Mouse (Mus musculus): ENCODE measurements around the gene Zfp362. TPM values are rescaled to one million over a fixed set of nuclear protein-coding genes. Genes with fewer than 3 reads are reported as not detected.

The Zfp362 gene
- polyA plus RNA-seq, 1 experiment from 2014 or later: 40.1 TPM

- no peak overlapping the region for H3K9ac ChIP-seq
- H3K4me3 ChIP-seq: no peak overlapping the region
- WGBS: 63% methylated on average over 5 of the region's 5 CpGs
- no peak overlapping the region for H3K27ac ChIP-seq
- H3K36me3 ChIP-seq (replicated peaks): peaks cover 57% of the 10 kb centered on the region
- ATAC-seq (replicated peaks): no peak
- H3K4me1 ChIP-seq: no peaks in the 10 kb centered on the region; the same call in 1 of the 2 replicates
- no peaks in the 10 kb centered on the region for H3K9me3 ChIP-seq
- H3K4me2 ChIP-seq: no peak overlapping the region
- H3K27me3 ChIP-seq (replicated peaks): no peaks in the 10 kb centered on the region
Observed at GRCm38 (mm10) chr4:128751006-128751405, 54.8 kb downstream of the Zfp362 start.

- 89% methylated on average over 7 of the region's 7 CpGs for WGBS
- no peaks in the 10 kb centered on the region for H3K4me1 ChIP-seq
- no peak overlapping the region for H3K27ac ChIP-seq
- peaks cover 76% of the 10 kb centered on the region for H3K36me3 ChIP-seq (replicated peaks)
- no peak for ATAC-seq (replicated peaks)
- no peak overlapping the region for H3K4me3 ChIP-seq
- H3K9ac ChIP-seq: no peak overlapping the region
- H3K9me3 ChIP-seq: no peaks in the 10 kb centered on the region
- H3K27me3 ChIP-seq (replicated peaks): no peaks in the 10 kb centered on the region
- H3K4me2 ChIP-seq: no peak overlapping the region
Observed at GRCm38 (mm10) chr4:128748309-128748708, 57.5 kb downstream of the Zfp362 start.

GRCm38 (mm10) chr4:128747614-128748270 lies 58.1 kb downstream of the Zfp362 start:
- 77% methylated on average over 22 of the region's 22 CpGs for WGBS
- Histone ChIP-seq H3K9ac (no peak overlapping the region), H3K27ac (no peak overlapping the region)

GRCm38 (mm10) chr4:128745160-128745559 lies 60.7 kb downstream of the Zfp362 start:
- Histone ChIP-seq H3K27ac (no peak overlapping the region), H3K4me2 (no peak overlapping the region), H3K4me3 (no peak overlapping the region), H3K27me3 (replicated peaks) (no peaks in the 10 kb centered on the region), H3K9me3 (no peaks in the 10 kb centered on the region), H3K9ac (no peak overlapping the region), H3K36me3 (replicated peaks) (peaks cover 57% of the 10 kb centered on the region), H3K4me1 (peaks cover 13% of the 10 kb centered on the region)
- ATAC-seq (replicated peaks): no peak
- 92% methylated on average over 8 of the region's 8 CpGs for WGBS

More at GRCm38 (mm10) chr4:128747614-128748270, 58.1 kb downstream of the Zfp362 start:
- no peaks in the 10 kb centered on the region for H3K9me3 ChIP-seq
- no peak overlapping the region for H3K4me3 ChIP-seq
- peaks cover 2% of the 10 kb centered on the region for H3K4me1 ChIP-seq
- H3K36me3 ChIP-seq (replicated peaks): peaks cover 76% of the 10 kb centered on the region
- no peak overlapping the region for H3K4me2 ChIP-seq
- no peak for ATAC-seq (replicated peaks)
- no peaks in the 10 kb centered on the region for H3K27me3 ChIP-seq (replicated peaks)

GRCm38 (mm10) chr4:128743031-128743626 lies 62.7 kb downstream of the Zfp362 start:
- no peaks in the 10 kb centered on the region for H3K27me3 ChIP-seq (replicated peaks)
- H3K9me3 ChIP-seq: no peaks in the 10 kb centered on the region
- no peak overlapping the region for H3K4me3 ChIP-seq
- ATAC-seq (replicated peaks): no peak
- peaks cover 17% of the 10 kb centered on the region for H3K4me1 ChIP-seq
- H3K27ac ChIP-seq: no peak overlapping the region
- H3K36me3 ChIP-seq (replicated peaks): peaks cover 38% of the 10 kb centered on the region
- no peak overlapping the region for H3K9ac ChIP-seq
- no peak overlapping the region for H3K4me2 ChIP-seq
- WGBS: 68% methylated on average over 12 of the region's 12 CpGs

GRCm38 (mm10) chr4:128742379-128742970 lies 63.4 kb downstream of the Zfp362 start:
- H3K4me3 ChIP-seq: no peak overlapping the region
- ATAC-seq (replicated peaks): no peak
- peaks cover 33% of the 10 kb centered on the region for H3K36me3 ChIP-seq (replicated peaks)
- H3K27me3 ChIP-seq (replicated peaks): no peaks in the 10 kb centered on the region
- no peak overlapping the region; the same call in 1 of the 2 replicates for H3K9ac ChIP-seq
- WGBS: 42% methylated on average over 10 of the region's 10 CpGs
- no peak overlapping the region for H3K27ac ChIP-seq
- H3K4me1 ChIP-seq: peaks cover 23% of the 10 kb centered on the region
- no peak overlapping the region for H3K4me2 ChIP-seq
- H3K9me3 ChIP-seq: no peaks in the 10 kb centered on the region

GRCm38 (mm10) chr4:128741906-128742305 lies 63.9 kb downstream of the Zfp362 start:
- Histone ChIP-seq H3K4me1 (peaks cover 29% of the 10 kb centered on the region), H3K9me3 (no peaks in the 10 kb centered on the region), H3K4me3 (no peak overlapping the region), H3K9ac (no peak overlapping the region), H3K36me3 (replicated peaks) (peaks cover 28% of the 10 kb centered on the region), H3K27me3 (replicated peaks) (no peaks in the 10 kb centered on the region), H3K27ac (no peak overlapping the region), H3K4me2 (no peak overlapping the region)
- 45% methylated on average over 5 of the region's 5 CpGs for WGBS
- no peak for ATAC-seq (replicated peaks)

- Histone ChIP-seq H3K4me2 (no peak overlapping the region), H3K9me3 (no peaks in the 10 kb centered on the region), H3K9ac (no peak overlapping the region), H3K4me3 (no peak overlapping the region), H3K27ac (no peak overlapping the region), H3K27me3 (replicated peaks) (no peaks in the 10 kb centered on the region), H3K4me1 (peaks cover 39% of the 10 kb centered on the region), H3K36me3 (replicated peaks) (peaks cover 18% of the 10 kb centered on the region)
- 62% methylated on average over 1 of the region's 1 CpGs for WGBS
- no peak for ATAC-seq (replicated peaks)
Observed at GRCm38 (mm10) chr4:128740878-128741277, 65.0 kb downstream of the Zfp362 start.

GRCm38 (mm10) chr4:128737825-128738610 lies 67.8 kb downstream of the Zfp362 start:
- no peak for ATAC-seq (replicated peaks)
- WGBS: 40% methylated on average over 14 of the region's 14 CpGs
- H3K9ac ChIP-seq: no peak overlapping the region

GRCm38 (mm10) chr4:128737137-128737589 lies 68.7 kb downstream of the Zfp362 start:
- peak; percentile 52 for ATAC-seq (replicated peaks)

More at GRCm38 (mm10) chr4:128737825-128738610, 67.8 kb downstream of the Zfp362 start:
- no peak overlapping the region for H3K4me3 ChIP-seq
- peak overlapping the region; percentile 79 for H3K27ac ChIP-seq
- no peaks in the 10 kb centered on the region for H3K27me3 ChIP-seq (replicated peaks)
- H3K4me2 ChIP-seq: no peak overlapping the region; the same call in 1 of the 2 replicates
- no peaks in the 10 kb centered on the region for H3K36me3 ChIP-seq (replicated peaks)
- peaks cover 67% of the 10 kb centered on the region for H3K4me1 ChIP-seq
- no peaks in the 10 kb centered on the region for H3K9me3 ChIP-seq

GRCm38 (mm10) chr4:128734721-128735671 lies 70.8 kb downstream of the Zfp362 start:
- Histone ChIP-seq H3K27ac (peak overlapping the region; percentile 79), H3K36me3 (replicated peaks) (0 out of 2 replicates have a peak, but pooled peaks cover 4% of the 10 kb centered on the region), H3K9me3 (no peaks in the 10 kb centered on the region), H3K9ac (no peak overlapping the region), H3K4me1 (peaks cover 81% of the 10 kb centered on the region), H3K4me2 (0 out of 2 replicates have a peak overlapping the region, but pooled peaks have one; percentile 14), H3K27me3 (replicated peaks) (no peaks in the 10 kb centered on the region), H3K4me3 (no peak overlapping the region)
- ATAC-seq (replicated peaks): no peak; the same call in 1 of the 2 replicates
- 56% methylated on average over 18 of the region's 18 CpGs for WGBS

More at GRCm38 (mm10) chr4:128737137-128737589, 68.7 kb downstream of the Zfp362 start:
- WGBS: 9% methylated on average over 6 of the region's 6 CpGs
- no peak overlapping the region for H3K4me3 ChIP-seq
- H3K27ac ChIP-seq: peak overlapping the region; percentile 79
- H3K4me2 ChIP-seq: peak overlapping the region; percentile 29
- H3K27me3 ChIP-seq (replicated peaks): no peaks in the 10 kb centered on the region
- no peaks in the 10 kb centered on the region for H3K36me3 ChIP-seq (replicated peaks)
- H3K4me1 ChIP-seq: peaks cover 67% of the 10 kb centered on the region
- H3K9me3 ChIP-seq: no peaks in the 10 kb centered on the region
- peak overlapping the region; percentile 25; the same call in 1 of the 2 replicates for H3K9ac ChIP-seq

All from midbrain, embryonic 15.5 days (tissue).